In genomic region chr15:88561058-88561730, GRCm38 (mm10) we compare ENCODE assay signal across 10 mouse cellular contexts. TPM values are rescaled to one million over a fixed set of nuclear protein-coding genes. Genes with fewer than 3 reads are reported as not detected.
DNase-seq lines count a peak whose midpoint lies in the region; ATAC-seq and TF ChIP-seq lines count a peak whose summit lies in the region.
"Had no signal": no experiment of that assay in that cellular context is flagged by ENCODE, and none has a peak within 500 bp of the region (broad histone marks: within the 10 kb centered on the region; RNA-seq: fewer than 3 reads in every experiment).

No protein-coding gene starts in this region.

- H3K9ac ChIP-seq in kidney, embryonic 15.5 days: no peak overlapping the region
- H3K9ac ChIP-seq in forebrain, embryonic 12.5 days: peak overlapping the region; percentile 36; the same call in 1 of the 2 replicates
- H3K9ac ChIP-seq in liver, postnatal 0 days (replicated peaks): no peak overlapping the region

- no peaks in the 10 kb centered on the region for H3K36me3 ChIP-seq in kidney, embryonic 15.5 days
- no peaks in the 10 kb centered on the region for H3K36me3 ChIP-seq in forebrain, embryonic 12.5 days (replicated peaks)
- H3K36me3 ChIP-seq in liver, postnatal 0 days (replicated peaks; ENCODE audit: insufficient read depth, low read length): no peaks in the 10 kb centered on the region

- peak; percentile 60; the same call in 1 of the 2 replicates for TF ChIP-seq CTCF in brain, embryonic 14.5 days (IDR thresholded peaks at IDR 0.05; ENCODE audit: borderline replicate concordance, extremely low read depth, insufficient read depth, insufficient read length)
- no peak for TF ChIP-seq CTCF in liver, postnatal 0 days (IDR thresholded peaks at IDR 0.05; ENCODE audit: low read depth)

- DNase-seq in kidney, adult 9 months: no peak
- DNase-seq in brain, embryonic 14.5 days (ENCODE audit: low read depth): peak; percentile 79
- peak; percentile 51 for DNase-seq in neural tube, embryonic 10.5 days (ENCODE audit: extremely low spot score, low spot score)
- no peak for DNase-seq in liver, postnatal 0 days
- no peak for DNase-seq in urinary bladder, postnatal 10 days (ENCODE audit: low spot score)
- DNase-seq in adrenal gland, postnatal 25 days: no peak
- DNase-seq: thymus, adult 2 months had no signal

- WGBS in kidney, embryonic 15.5 days: 7% methylated on average over 22 of the region's 22 CpGs
- 10% methylated on average over 22 of the region's 22 CpGs for WGBS in forebrain, embryonic 12.5 days
- WGBS in liver, postnatal 0 days (ENCODE audit: insufficient replicate concordance): 8% methylated on average over 22 of the region's 22 CpGs

- no peak for TF ChIP-seq EP300 in liver, postnatal 0 days (IDR thresholded peaks at IDR 0.05; ENCODE audit: low read depth)

- TF ChIP-seq POLR2A in brain, embryonic 14.5 days (IDR thresholded peaks at IDR 0.05; ENCODE audit: borderline replicate concordance, extremely low read depth, insufficient read depth, insufficient read length, poor library complexity, severe bottlenecking): no peak

- no peak for ATAC-seq in kidney, embryonic 15.5 days (replicated peaks; ENCODE audit: low FRiP score)
- peak; percentile 55 for ATAC-seq in forebrain, embryonic 12.5 days (ENCODE audit: low FRiP score)
- ATAC-seq in liver, postnatal 0 days: no peak

- H3K27me3 ChIP-seq in kidney, embryonic 15.5 days: peaks cover 16% of the 10 kb centered on the region; the same call in 1 of the 2 replicates
- peaks cover 6% of the 10 kb centered on the region; the same call in 1 of the 2 replicates for H3K27me3 ChIP-seq in forebrain, embryonic 12.5 days
- H3K27me3 ChIP-seq in liver, postnatal 0 days (ENCODE audit: insufficient read depth, low read length): no peaks in the 10 kb centered on the region

- no peaks in the 10 kb centered on the region for H3K9me3 ChIP-seq in kidney, embryonic 15.5 days (replicated peaks)
- no peaks in the 10 kb centered on the region for H3K9me3 ChIP-seq in forebrain, embryonic 12.5 days
- H3K9me3 ChIP-seq in liver, postnatal 0 days (ENCODE audit: low read length): no peaks in the 10 kb centered on the region

- H3K4me3 ChIP-seq in kidney, embryonic 15.5 days (replicated peaks): no peak overlapping the region
- 0 out of 2 replicates have a peak overlapping the region, but pooled peaks have one; percentile 2 for H3K4me3 ChIP-seq in forebrain, embryonic 12.5 days (replicated peaks)
- no peak overlapping the region for H3K4me3 ChIP-seq in liver, postnatal 0 days (ENCODE audit: low read depth, low read length)

- H3K4me1 ChIP-seq in kidney, embryonic 15.5 days: 0 out of 2 replicates have a peak, but pooled peaks cover 3% of the 10 kb centered on the region
- peaks cover 14% of the 10 kb centered on the region for H3K4me1 ChIP-seq in forebrain, embryonic 12.5 days
- H3K4me1 ChIP-seq in liver, postnatal 0 days (ENCODE audit: insufficient read depth): no peaks in the 10 kb centered on the region

- H3K4me2 ChIP-seq in kidney, embryonic 15.5 days: peak overlapping the region; percentile 5; the same call in 1 of the 2 replicates
- H3K4me2 ChIP-seq in forebrain, embryonic 12.5 days: peak overlapping the region; percentile 32
- no peak overlapping the region for H3K4me2 ChIP-seq in liver, postnatal 0 days (ENCODE audit: low read depth, low read length)

- no peak overlapping the region for H3K27ac ChIP-seq in kidney, embryonic 15.5 days
- H3K27ac ChIP-seq in forebrain, embryonic 12.5 days: peak overlapping the region; percentile 2; the same call in 1 of the 2 replicates
- no peak overlapping the region for H3K27ac ChIP-seq in liver, postnatal 0 days (ENCODE audit: low read depth)

RNA-seq across cellular contexts. Expression of gene Zdhhc25, which starts 38.9 kb away (rescaled TPM):
- not detected in 2 replicates for polyA plus RNA-seq in kidney, embryonic 15.5 days (2015; fragmentation: Nextera tagmentation; extraction: Ambion mirVana)
- polyA plus RNA-seq in brain, embryonic 14.5 days (2012; rRNA removed): not detected in 2 replicates
- polyA plus RNA-seq in forebrain, embryonic 12.5 days (2016; fragmentation: Nextera tagmentation; extraction: Ambion mirVana): not detected in 2 replicates
- not detected in 2 replicates for polyA plus RNA-seq in liver, postnatal 0 days (2015; fragmentation: Nextera tagmentation; extraction: Ambion mirVana)
- not detected in 2 replicates for total RNA-seq in adrenal gland, postnatal 25 days (2021)
- total RNA-seq: layer of hippocampus, adult 18-20 months had no signal
- polyA plus RNA-seq: thymus, adult 2 months had no signal

Comparison
In these comparisons a context has a peak if more than half of its experiments do, and no peak if none do; other contexts are left out.
1. DNase-seq: peak in brain, embryonic 14.5 days (single experiment) and neural tube, embryonic 10.5 days (single experiment); none in kidney, adult 9 months (single experiment), liver, postnatal 0 days (single experiment), urinary bladder, postnatal 10 days (single experiment) and adrenal gland, postnatal 25 days (single experiment).